In the genomic region with DNA sequence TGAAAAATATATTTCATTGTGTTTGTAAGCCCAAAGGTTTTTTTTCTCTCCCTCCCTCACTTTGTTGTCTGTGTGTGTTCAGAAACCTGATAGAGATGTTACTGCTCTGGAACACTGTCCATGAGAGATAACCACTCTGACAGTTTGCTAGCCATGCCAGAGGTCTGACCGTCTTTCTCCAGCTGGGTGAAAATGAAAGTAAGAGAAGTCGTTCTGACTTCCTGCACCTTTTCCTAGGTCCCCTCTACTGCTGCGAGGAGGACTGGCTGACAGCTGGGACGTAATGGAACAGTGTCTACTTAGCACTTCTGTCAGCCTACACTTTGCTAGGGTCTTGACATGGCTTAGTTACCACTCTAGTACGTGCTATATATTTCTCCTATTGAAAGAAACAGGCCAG, we compare ENCODE assay signal across 13 mouse cellular contexts. TPM values are rescaled to one million over a fixed set of nuclear protein-coding genes. Genes with fewer than 3 reads are reported as not detected.
A peak's percentile ranks its signal among the peaks of the same experiment; 100 is the strongest.
DNase-seq lines count a peak whose midpoint lies in the region; ATAC-seq and TF ChIP-seq lines count a peak whose summit lies in the region.
"Had no signal": no experiment of that assay in that cellular context is flagged by ENCODE, and none has a peak within 500 bp of the region (broad histone marks: within the 10 kb centered on the region; RNA-seq: fewer than 3 reads in every experiment).

No protein-coding gene starts in this region.

- intact Hi-C loops in heart, adult 2 months (cut with DNase I), result loop anchor here (2.0 kb wide), 2 partner anchors 15 to 51 kb away; no protein-coding TSS in a partner anchor
- intact Hi-C loops in heart, postnatal 36 days (cut with DNase I), result loop anchor here (2.0 to 5.0 kb wide), 3 partner anchors 23 to 93 kb away; a partner anchor contains a TSS

- H3K4me1 ChIP-seq in heart, adult 2 months (ENCODE audit: control insufficient read depth, insufficient read depth, low read length), result peaks cover 2% of the 10 kb centered on the region; the same call in 1 of the 2 replicates
- H3K4me1 ChIP-seq in liver, embryonic 11.5 days (replicated peaks; ENCODE audit: control insufficient read depth, insufficient read depth, low read length), result peaks cover 4% of the 10 kb centered on the region
- no peaks in the 10 kb centered on the region for H3K4me1 ChIP-seq in midbrain, embryonic 14.5 days (ENCODE audit: control insufficient read depth, insufficient read depth, low read length)
- H3K4me1 ChIP-seq in forebrain, embryonic 10.5 days, result no peaks in the 10 kb centered on the region
- H3K4me1 ChIP-seq: forebrain, embryonic 15.5 days; neural tube, embryonic 12.5 days had no signal

- no peak for TF ChIP-seq EP300 in heart, adult 2 months (IDR thresholded peaks at IDR 0.05; ENCODE audit: insufficient read depth, low read depth, low read length)

- H3K9ac ChIP-seq in heart, adult 2 months (ENCODE audit: low read depth, low read length), result peak overlapping the region; percentile 79
- H3K9ac ChIP-seq in liver, embryonic 11.5 days (ENCODE audit: low read depth, low read length), result peak overlapping the region; percentile 64
- no peak overlapping the region for H3K9ac ChIP-seq in midbrain, embryonic 14.5 days (replicated peaks; ENCODE audit: low read length)
- H3K9ac ChIP-seq: forebrain, embryonic 15.5 days; neural tube, embryonic 12.5 days had no signal

- TF ChIP-seq CTCF in heart, adult 2 months (IDR thresholded peaks at IDR 0.05), result no peak

- H3K4me3 ChIP-seq in heart, adult 2 months, result peak overlapping the region; percentile 39
- peak overlapping the region; percentile 39 for H3K4me3 ChIP-seq in liver, embryonic 11.5 days (ENCODE audit: low read depth, low read length)
- H3K4me3 ChIP-seq in midbrain, embryonic 14.5 days (replicated peaks; ENCODE audit: low read depth, low read length), result no peak overlapping the region
- H3K4me3 ChIP-seq in forebrain, embryonic 10.5 days, result no peak overlapping the region
- H3K4me3 ChIP-seq: forebrain, embryonic 15.5 days; neural tube, embryonic 12.5 days had no signal

- ATAC-seq in CD4-positive, CD25-positive, alpha-beta regulatory T cell, adult 4 months, result peak; percentile 53
- peak; percentile 92 for ATAC-seq in erythroid progenitor cell, adult 5-6 weeks (replicated peaks; ENCODE audit: low FRiP score, poor library complexity, severe bottlenecking)
- peak; percentile 92 for ATAC-seq in liver, embryonic 11.5 days (replicated peaks; ENCODE audit: low FRiP score)
- ATAC-seq in midbrain, embryonic 14.5 days (ENCODE audit: low FRiP score, low TSS enrichment), result no peak
- ATAC-seq: forebrain, embryonic 15.5 days had no signal

- no peak for TF ChIP-seq POLR2A in heart, adult 2 months (IDR thresholded peaks at IDR 0.05; ENCODE audit: insufficient read depth, low read depth, low read length)

- no peaks in the 10 kb centered on the region for H3K27me3 ChIP-seq in heart, adult 2 months (ENCODE audit: control insufficient read depth, insufficient read depth, low read length)
- no peaks in the 10 kb centered on the region for H3K27me3 ChIP-seq in liver, embryonic 11.5 days (replicated peaks; ENCODE audit: control insufficient read depth, insufficient read depth, low read length)
- H3K27me3 ChIP-seq in midbrain, embryonic 14.5 days (ENCODE audit: control insufficient read depth, insufficient read depth, low read length), result no peaks in the 10 kb centered on the region
- no peaks in the 10 kb centered on the region for H3K27me3 ChIP-seq in forebrain, embryonic 10.5 days (ENCODE audit: poor library complexity, severe bottlenecking)
- H3K27me3 ChIP-seq: forebrain, embryonic 15.5 days; neural tube, embryonic 12.5 days had no signal

- H3K27ac ChIP-seq in heart, adult 2 months, result peak overlapping the region; percentile 49
- H3K27ac ChIP-seq in liver, embryonic 11.5 days (ENCODE audit: low read depth, low read length), result peak overlapping the region; percentile 87
- H3K27ac ChIP-seq in midbrain, embryonic 14.5 days (replicated peaks; ENCODE audit: low read depth, low read length), result no peak overlapping the region
- no peak overlapping the region for H3K27ac ChIP-seq in forebrain, embryonic 10.5 days
- H3K27ac ChIP-seq: forebrain, embryonic 15.5 days; neural tube, embryonic 12.5 days had no signal

- no peaks in the 10 kb centered on the region for H3K9me3 ChIP-seq in liver, embryonic 11.5 days (ENCODE audit: control insufficient read depth, low read length)
- no peaks in the 10 kb centered on the region for H3K9me3 ChIP-seq in midbrain, embryonic 14.5 days (ENCODE audit: control insufficient read depth, low read length)
- no peaks in the 10 kb centered on the region for H3K9me3 ChIP-seq in forebrain, embryonic 10.5 days
- H3K9me3 ChIP-seq: forebrain, embryonic 15.5 days; neural tube, embryonic 12.5 days had no signal

- H3K79me2 ChIP-seq in heart, adult 2 months (replicated peaks; ENCODE audit: control insufficient read depth, insufficient read depth, low read length), result no peaks in the 10 kb centered on the region

- H3K36me3 ChIP-seq in heart, adult 2 months (ENCODE audit: control insufficient read depth, insufficient read depth, low read length), result peaks cover 4% of the 10 kb centered on the region
- peaks cover 4% of the 10 kb centered on the region; the same call in 1 of the 2 replicates for H3K36me3 ChIP-seq in liver, embryonic 11.5 days (ENCODE audit: control insufficient read depth, insufficient read depth, low read length)
- peaks cover 19% of the 10 kb centered on the region for H3K36me3 ChIP-seq in midbrain, embryonic 14.5 days (ENCODE audit: control insufficient read depth, insufficient read depth, low read length)
- H3K36me3 ChIP-seq in forebrain, embryonic 10.5 days (replicated peaks), result peaks cover 58% of the 10 kb centered on the region

- peak overlapping the region; percentile 67 for H3K4me2 ChIP-seq in liver, embryonic 11.5 days
- no peak overlapping the region for H3K4me2 ChIP-seq in midbrain, embryonic 14.5 days (ENCODE audit: low read length)
- H3K4me2 ChIP-seq: forebrain, embryonic 15.5 days; neural tube, embryonic 12.5 days had no signal

- 19% methylated on average over 5 of the region's 5 CpGs for WGBS in heart, adult 2 months
- WGBS in liver, embryonic 11.5 days, result 51% methylated on average over 5 of the region's 5 CpGs
- WGBS in midbrain, embryonic 14.5 days, result 92% methylated on average over 5 of the region's 5 CpGs
- 87% methylated on average over 5 of the region's 5 CpGs for WGBS in forebrain, embryonic 10.5 days

- DNase-seq in heart, adult 2 months, result no peak
- DNase-seq in heart, postnatal 36 days, result no peak
- no peak for DNase-seq in liver, embryonic 11.5 days (ENCODE audit: low spot score)
- no peak for DNase-seq in midbrain, embryonic 14.5 days
- no peak for DNase-seq in layer of hippocampus, adult 11-12 months (ENCODE audit: low spot score)
- DNase-seq in forebrain, embryonic 10.5 days (ENCODE audit: extremely low spot score, low spot score), result no peak
- DNase-seq: kidney, adult 8-10 months; right cerebral cortex, postnatal 14 days had no signal

RNA-seq across cellular contexts. Expression of a gene that starts 9.5 kb away (rescaled TPM):
- 1 to 10 TPM; 3.1 to 5.0 TPM for total RNA-seq in heart, adult 2 months (2021)
- 4.5 and 7.9 TPM in 2 replicates for polyA plus RNA-seq in heart, adult 2 months (2012; rRNA removed)
- 1 to 10 TPM; 2.9 to 5.7 TPM for total RNA-seq in heart, postnatal 36 days (2021)
- not detected for polyA plus RNA-seq in CD4-positive, CD25-positive, alpha-beta regulatory T cell, adult 4 months (2017; shearing (Covaris generic))
- total RNA-seq in erythroid progenitor cell, adult 5-6 weeks (2015; ENCODE audit: low replicate concordance), result not detected in 2 replicates
- total RNA-seq in erythroid progenitor cell, adult 5-6 weeks (2017; ENCODE audit: low replicate concordance), result 4.6 TPM in 1 of 2 replicates, not detected in the other
- polyA plus RNA-seq in liver, embryonic 11.5 days (2014; fragmentation: Nextera tagmentation; extraction: Ambion mirVana), result 0.08 TPM in 1 of 2 replicates, not detected in the other
- polyA plus RNA-seq in midbrain, embryonic 14.5 days (2014; fragmentation: Nextera tagmentation; extraction: Ambion mirVana), result 1.3 TPM in 2 replicates
- 0.11 and 0.41 TPM in 2 replicates for polyA plus RNA-seq in forebrain, embryonic 10.5 days (2016; fragmentation: Nextera tagmentation; extraction: Ambion mirVana)

RNA-seq across cellular contexts. Expression of a gene that starts 52.2 kb away (rescaled TPM):
- total RNA-seq in heart, adult 2 months (2021), result 10 to 100 TPM; 27.8 to 29.6 TPM
- polyA plus RNA-seq in heart, adult 2 months (2012; rRNA removed), result 27.5 and 32.0 TPM in 2 replicates
- total RNA-seq in heart, postnatal 36 days (2021), result 10 to 100 TPM; 31.4 to 36.2 TPM
- polyA plus RNA-seq in CD4-positive, CD25-positive, alpha-beta regulatory T cell, adult 4 months (2017; shearing (Covaris generic)), result 10 to 100 TPM in 1 of 2 experiments, 1 to 10 TPM in 1; 7.0 to 10.1 TPM
- 31.7 and 41.1 TPM in 2 replicates for total RNA-seq in erythroid progenitor cell, adult 5-6 weeks (2015; ENCODE audit: low replicate concordance)
- 26.8 and 27.0 TPM in 2 replicates for total RNA-seq in erythroid progenitor cell, adult 5-6 weeks (2017; ENCODE audit: low replicate concordance)
- 11.3 and 12.7 TPM in 2 replicates for polyA plus RNA-seq in liver, embryonic 11.5 days (2014; fragmentation: Nextera tagmentation; extraction: Ambion mirVana)
- polyA plus RNA-seq in midbrain, embryonic 14.5 days (2014; fragmentation: Nextera tagmentation; extraction: Ambion mirVana), result 15.7 and 18.8 TPM in 2 replicates
- 11.3 and 11.4 TPM in 2 replicates for polyA plus RNA-seq in forebrain, embryonic 10.5 days (2016; fragmentation: Nextera tagmentation; extraction: Ambion mirVana)

RNA-seq across cellular contexts. Expression of a gene that starts 59.5 kb away (rescaled TPM):
- not detected for total RNA-seq in heart, adult 2 months (2021)
- not detected in 2 replicates for polyA plus RNA-seq in heart, adult 2 months (2012; rRNA removed)
- total RNA-seq in heart, postnatal 36 days (2021), result not detected
- under 1 TPM; 0.68 to 0.78 TPM for polyA plus RNA-seq in CD4-positive, CD25-positive, alpha-beta regulatory T cell, adult 4 months (2017; shearing (Covaris generic))
- total RNA-seq in erythroid progenitor cell, adult 5-6 weeks (2015; ENCODE audit: low replicate concordance), result not detected in 2 replicates
- total RNA-seq in erythroid progenitor cell, adult 5-6 weeks (2017; ENCODE audit: low replicate concordance), result 0.08 and 1.8 TPM in 2 replicates
- 0.23 and 0.29 TPM in 2 replicates for polyA plus RNA-seq in liver, embryonic 11.5 days (2014; fragmentation: Nextera tagmentation; extraction: Ambion mirVana)
- 0.36 and 0.45 TPM in 2 replicates for polyA plus RNA-seq in midbrain, embryonic 14.5 days (2014; fragmentation: Nextera tagmentation; extraction: Ambion mirVana)
- polyA plus RNA-seq in forebrain, embryonic 10.5 days (2016; fragmentation: Nextera tagmentation; extraction: Ambion mirVana), result 0.21 and 0.38 TPM in 2 replicates
- total RNA-seq: left cerebral cortex, postnatal 10 days had no signal

Comparison
In these comparisons a context has a peak if more than half of its experiments do, and no peak if none do; other contexts are left out.
1. H3K27ac ChIP-seq: peak in heart, adult 2 months (single experiment) and liver, embryonic 11.5 days (single experiment); none in midbrain, embryonic 14.5 days (single experiment) and forebrain, embryonic 10.5 days (single experiment).
2. H3K4me3 ChIP-seq: peak in heart, adult 2 months (single experiment) and liver, embryonic 11.5 days (single experiment); none in midbrain, embryonic 14.5 days (single experiment) and forebrain, embryonic 10.5 days (single experiment).